Mouse (Mus musculus): ENCODE measurements around the gene Ipcef1.

The Ipcef1 gene

DNA sequence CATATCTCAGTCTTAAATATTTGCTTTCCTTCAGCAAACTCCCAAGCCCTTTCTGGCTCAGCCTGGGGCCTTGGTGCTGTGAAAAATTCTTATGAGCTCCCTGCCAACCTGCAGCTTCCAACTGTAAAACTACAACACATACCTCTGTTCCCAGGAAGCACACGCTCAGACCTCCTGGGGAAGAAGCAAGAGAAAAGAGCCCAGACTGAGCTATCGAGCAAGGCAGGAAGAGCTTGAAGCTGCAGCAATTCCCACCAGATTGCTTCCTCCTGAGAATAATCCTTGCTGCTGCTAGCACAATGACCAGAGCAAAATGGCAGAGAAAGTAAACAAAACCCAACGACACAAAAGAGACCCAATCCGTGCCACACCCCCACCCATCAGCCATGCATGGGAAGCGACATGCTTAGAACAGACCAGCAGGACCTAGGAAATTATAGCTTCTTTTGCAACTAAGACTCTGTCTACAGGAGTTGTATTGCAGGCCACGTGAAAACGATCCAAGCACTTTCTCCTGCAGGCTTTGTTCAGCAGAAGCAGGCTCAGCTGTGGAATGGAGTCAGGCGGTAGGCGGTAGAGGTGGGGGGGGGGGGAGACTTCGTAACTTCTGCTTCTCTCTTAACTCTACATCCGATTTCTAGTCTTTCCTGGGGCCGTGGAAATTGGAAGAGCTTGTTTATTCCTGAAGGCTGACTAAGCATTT, at the start of gene Ipcef1:
Gene Ipcef1 (minus strand): TSS at position 164 of the 703 bp plus-strand sequence.
- no peak for DNase-seq

DNA sequence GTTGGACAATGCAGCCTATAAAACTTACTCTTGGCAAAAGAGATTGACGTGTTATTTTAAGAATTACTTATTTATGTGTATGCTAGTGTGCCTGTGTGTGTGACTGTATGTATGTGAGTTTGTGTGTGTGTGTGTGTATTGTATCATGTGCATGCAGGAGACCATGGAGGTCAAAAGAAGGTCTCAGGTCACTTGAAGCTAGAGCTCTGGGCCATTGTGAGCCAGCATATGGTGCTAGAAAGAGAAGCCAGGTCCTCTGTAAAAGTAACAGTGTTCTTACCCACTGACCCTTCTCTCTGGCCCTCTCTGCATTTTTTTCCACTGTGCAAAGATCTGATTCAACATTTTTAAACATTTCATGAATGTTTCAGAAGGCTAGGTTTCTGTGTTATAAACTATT, 25.7 kb upstream of the Ipcef1 start:
- DNase-seq = no peak

- DNase-seq = no peak
Measured at GRCm38 (mm10) chr10:7077389-7077808, 25.1 kb upstream of the Ipcef1 start.

DNA sequence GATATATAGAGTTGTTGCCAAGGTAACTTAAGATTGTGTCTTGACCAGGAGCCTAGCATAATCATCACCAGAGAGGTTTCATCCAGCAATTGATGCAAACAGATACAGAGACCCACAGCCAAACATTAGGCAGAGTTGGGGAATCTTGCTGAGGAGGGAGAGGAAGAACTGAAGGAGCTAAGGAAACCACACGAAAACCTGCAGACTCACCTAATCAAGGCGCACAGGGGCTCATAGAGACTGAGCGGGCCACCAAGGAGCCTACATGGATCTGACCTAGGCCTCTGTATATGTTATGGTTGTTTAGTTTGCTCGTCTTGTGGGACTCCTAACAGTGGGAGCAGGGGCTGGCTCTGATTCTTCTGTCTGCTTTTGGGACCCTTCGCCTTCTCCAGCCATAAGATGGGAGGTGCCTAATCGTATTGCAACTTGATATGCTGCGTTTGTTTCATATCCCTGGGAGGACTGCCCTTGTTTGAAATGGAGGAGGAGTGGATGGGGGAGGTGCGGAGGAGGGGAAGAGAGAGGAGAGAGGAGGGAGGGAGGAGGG, 24.5 kb upstream of the Ipcef1 start:
- DNase-seq = no peak

- peak; percentile 56 for DNase-seq
Measured at GRCm38 (mm10) chr10:7076201-7076600, 23.9 kb upstream of the Ipcef1 start.

GRCm38 (mm10) chr10:7075661-7076060, 23.4 kb upstream of the Ipcef1 start:
- no peak for DNase-seq

- DNase-seq = no peak
Measured at GRCm38 (mm10) chr10:7074231-7074630, 22.0 kb upstream of the Ipcef1 start.

GRCm38 (mm10) chr10:7070924-7071323, 18.6 kb upstream of the Ipcef1 start:
- DNase-seq = no peak

DNA sequence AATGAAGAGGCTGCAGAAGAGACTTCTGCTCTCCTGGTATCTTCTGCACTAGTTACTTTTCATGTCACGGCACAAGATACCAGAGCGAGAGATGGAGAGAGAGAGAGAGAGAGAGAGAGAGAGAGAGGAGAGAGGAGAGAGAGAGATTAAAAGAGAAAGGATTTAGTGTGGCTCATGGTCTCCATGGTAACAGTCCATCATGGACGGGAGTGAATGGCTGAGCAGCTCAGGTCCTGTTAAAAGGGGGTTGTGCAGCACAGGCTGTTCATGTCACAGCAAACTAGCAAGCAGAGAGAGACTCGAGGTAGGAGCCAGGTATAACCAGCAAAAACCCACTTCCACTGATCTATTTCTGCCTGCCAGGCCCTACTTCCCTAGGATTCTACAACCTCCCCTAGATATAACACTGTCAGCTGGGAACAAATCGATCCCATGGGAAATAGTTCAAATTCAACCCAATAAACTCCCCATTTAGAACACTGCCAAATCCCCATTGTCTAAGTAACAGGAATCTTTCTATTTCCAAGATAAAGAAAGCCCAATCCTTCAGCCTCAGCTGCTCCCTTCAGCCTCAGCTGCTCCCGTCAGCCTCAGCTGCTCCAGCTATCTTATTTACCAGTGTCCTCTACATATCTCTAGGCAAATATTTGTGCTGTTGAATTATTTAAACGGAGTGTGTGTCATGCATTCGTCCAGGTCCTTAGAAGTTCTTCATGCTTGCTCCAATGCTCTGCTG, 18.0 kb upstream of the Ipcef1 start:
- DNase-seq = no peak

DNA sequence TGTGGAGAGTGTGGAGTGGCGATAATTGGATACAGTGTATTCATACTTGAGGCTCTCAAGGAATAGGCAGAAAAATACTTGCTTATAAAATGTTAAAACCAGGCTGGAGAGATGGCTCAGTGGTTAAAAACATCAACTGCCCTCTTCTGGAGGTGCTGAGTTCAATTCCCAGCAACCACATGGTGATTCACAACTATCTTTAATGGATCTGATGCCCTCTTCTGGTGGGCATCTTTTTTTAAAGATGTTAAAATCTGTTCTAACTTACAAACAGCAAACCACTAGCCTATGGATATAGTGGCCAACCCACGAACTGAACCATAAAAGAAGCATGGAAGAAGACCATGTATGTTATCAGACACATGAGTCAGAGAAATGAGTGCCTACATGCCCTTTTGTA, 16.8 kb upstream of the Ipcef1 start:
- no peak for DNase-seq

GRCm38 (mm10) chr10:7068608-7069007, 16.3 kb upstream of the Ipcef1 start:
- peak; percentile 31 for DNase-seq

- no peak for DNase-seq
Measured at GRCm38 (mm10) chr10:7063752-7064457, 11.6 kb upstream of the Ipcef1 start.

DNA sequence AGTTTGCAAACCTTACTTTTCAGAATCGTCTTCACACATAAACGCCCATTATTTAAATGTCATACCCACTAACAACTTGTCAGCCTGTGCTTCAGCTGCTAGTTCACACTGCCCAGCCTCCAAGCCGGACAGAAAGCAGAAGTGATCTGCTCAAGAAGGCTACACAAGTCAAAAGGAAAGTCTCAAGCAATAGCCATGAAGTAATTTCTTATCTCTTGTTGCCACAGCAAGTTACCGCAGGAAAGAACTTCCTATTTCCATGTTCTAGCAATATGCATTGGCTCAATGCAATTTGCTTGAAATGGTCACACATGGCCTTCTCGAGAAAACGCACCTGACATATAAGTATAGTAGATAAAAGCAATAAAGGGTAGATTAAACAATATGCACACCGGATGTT, 10.7 kb upstream of the Ipcef1 start:
- no peak for DNase-seq

- no peak for DNase-seq
Measured at GRCm38 (mm10) chr10:7060326-7060725, 8.0 kb upstream of the Ipcef1 start.

DNA sequence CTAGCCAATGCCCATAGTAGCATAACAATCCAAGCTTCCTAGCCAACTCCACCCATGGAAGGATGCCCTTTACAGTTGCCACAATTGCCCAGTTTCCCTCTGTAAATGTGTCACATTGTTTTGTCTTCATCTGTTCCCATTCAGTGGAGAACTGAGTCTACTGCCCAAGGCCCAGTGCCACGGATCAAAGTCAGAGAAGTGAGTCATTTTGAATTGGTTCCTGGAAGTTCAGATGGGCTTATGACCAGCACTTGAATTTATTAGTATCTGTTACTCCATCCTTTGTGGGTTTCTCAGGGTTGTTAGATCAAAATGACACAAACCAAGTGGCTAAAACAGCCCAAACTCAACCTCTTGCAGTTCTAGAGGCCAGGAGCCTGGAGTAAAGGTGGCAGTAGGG, 5.3 kb upstream of the Ipcef1 start:
- no peak for DNase-seq

DNA sequence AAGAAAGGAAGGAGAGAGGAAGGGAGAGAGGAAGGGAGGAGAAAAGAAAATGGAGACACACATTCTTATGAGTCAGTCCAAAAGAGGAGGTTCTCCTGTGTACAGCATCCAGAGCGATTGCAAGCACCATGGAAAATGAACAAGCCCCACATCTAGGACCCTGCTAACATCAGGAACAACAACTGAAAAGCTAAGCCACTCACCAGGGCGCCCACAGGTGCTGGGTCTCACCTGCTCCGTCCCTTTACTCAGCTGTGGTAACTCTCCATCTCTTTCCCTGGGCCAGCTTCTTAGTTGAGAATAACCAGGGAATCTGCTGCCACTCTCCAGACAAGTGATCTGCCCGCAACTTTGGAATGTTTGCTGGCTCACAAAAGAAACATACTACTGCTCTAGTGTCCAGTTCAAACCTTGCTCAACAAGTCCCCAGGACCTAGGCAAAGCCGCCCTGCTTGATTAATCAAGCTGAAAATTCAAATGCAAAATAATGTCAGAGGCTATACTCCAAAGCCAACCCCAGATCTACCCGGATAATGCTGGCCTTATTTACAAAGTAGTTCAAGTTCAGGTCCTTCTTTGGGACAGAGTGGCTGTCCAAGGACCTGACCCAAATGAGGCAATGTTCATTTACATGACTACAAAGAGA, 2.4 kb upstream of the Ipcef1 start:
- DNase-seq = no peak

DNA sequence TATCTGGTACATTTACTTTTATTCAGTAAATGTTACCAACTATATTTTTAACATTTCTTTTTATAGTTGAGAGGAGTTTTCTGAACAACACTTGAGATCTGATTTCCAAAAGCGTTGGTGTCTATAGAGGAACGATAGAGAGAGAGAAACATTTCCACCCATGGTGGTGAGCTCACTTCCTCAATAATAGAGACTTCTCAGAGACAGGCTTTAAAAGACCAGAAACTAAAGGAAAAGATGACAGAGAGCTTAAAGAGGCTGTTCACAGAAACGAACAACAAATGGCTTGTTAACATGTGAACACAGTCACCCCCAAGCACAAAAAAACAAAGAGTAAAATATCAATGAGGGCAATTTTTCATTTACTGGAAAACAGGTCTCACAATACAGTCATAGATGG, 2.4 kb downstream of the Ipcef1 start:
- DNase-seq = no peak

DNA sequence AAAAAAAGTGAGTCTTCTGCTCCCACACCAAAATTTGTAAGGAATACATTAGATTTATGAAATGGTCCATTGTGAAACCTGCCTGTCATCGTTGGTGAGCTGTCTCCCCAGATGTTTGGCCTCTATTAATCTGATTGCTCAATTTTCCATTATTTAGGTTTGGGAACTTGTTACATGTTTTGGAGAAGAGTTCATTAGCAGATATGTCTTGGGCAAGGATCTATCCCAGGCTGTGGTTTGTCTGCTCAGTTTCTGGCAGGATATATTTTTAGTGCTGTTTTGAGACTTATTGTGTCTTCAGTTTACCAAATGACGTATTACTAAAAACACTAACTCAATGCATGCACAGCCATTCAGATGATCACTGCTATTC, 4.4 kb downstream of the Ipcef1 start:
- no peak for DNase-seq

DNA sequence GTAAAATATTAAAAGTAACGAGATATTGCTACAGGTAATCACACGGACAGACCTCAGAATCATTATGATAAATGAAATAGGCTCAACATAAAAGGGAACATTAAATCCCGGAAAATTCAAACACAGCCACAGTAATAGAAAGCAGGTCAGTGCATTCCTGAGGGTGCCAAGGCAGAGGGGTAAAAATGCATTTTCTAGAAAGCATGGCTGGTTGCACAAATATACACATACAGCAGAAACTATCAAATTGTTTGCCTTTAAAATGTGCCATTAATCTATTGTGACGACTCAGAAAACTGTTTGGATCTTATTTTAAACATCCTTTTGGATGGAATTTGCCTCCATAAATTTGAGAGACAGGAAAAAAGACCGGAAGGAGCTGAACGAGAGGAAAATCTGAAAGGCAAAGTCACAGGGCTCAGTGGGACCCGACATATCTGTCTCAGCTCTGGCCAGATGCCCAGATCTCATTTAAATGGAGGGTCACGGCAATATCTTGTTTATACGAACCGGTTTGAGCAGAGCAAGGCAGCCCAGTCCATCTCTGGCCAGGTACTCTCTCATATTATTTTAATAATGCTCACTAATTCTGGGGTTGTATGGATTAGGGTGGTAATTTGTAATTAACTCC, 4.9 kb downstream of the Ipcef1 start:
- DNase-seq = no peak

GRCm38 (mm10) chr10:7043896-7044295, 8.4 kb downstream of the Ipcef1 start:
- no peak for DNase-seq

DNA sequence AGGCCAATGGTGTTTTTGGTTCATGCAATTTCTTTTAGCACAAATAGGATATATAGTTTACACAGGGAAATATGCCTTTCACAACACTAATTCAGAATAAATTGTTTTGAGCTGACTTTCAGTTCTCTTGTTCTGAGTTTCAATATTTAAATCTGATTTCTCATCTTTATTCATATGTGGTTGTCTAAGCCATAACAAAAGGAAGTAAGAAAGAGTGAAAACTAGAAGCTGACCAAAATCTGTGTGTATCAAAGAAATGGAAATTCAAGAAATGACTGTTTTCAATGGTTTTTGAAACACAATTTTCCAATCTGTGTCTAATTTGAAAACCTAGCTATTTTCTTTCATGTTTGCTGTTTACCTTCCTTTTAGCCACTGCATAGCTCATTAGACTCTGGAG, 11.2 kb downstream of the Ipcef1 start:
- no peak for DNase-seq

- DNase-seq = no peak
Measured at GRCm38 (mm10) chr10:7037194-7037593, 15.1 kb downstream of the Ipcef1 start.

DNA sequence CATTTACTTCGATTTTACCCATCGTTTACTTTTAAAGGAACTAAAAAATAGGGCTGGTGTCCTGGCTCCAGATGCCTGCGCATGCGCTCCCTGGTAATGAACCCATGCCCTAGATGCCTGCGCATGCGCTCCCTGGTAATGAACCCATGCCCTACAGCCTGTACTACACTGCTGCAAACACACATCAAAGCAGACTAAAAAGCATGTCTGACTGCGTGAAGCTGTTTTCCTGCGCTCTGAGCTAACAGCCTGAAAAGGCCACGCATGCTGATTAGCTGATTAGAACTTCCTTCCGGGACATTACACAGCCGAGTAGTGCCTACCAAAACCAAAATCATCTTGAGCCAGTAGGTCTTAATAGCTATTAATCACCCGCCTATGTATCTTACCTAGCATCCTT, 16.7 kb downstream of the Ipcef1 start:
- no peak for DNase-seq

Measured in thymus, postnatal 14 days (tissue).